Mouse (Mus musculus) ES-Bruce4 (cell line): ENCODE measurements at regions not wholly inside any gene's neighbourhood (a gene's known extent, or its start where the extent isn't known, plus 50 kb on each side); places are given as distances from the start of the nearest gene placed in this dataset.

Experiments
- H3K27ac ChIP-seq: 2 replicates; pipeline ENCODE4 v1.5.1; 2012; ENCODE audit warnings: low read length, inconsistent platforms; ENCODE audit not compliant: insufficient read depth
- H3K27me3 ChIP-seq: 2 replicates; pipeline ENCODE4 v1.6.1; 2012; ENCODE audit warnings: mild to moderate bottlenecking, low read length, inconsistent platforms; ENCODE audit not compliant: control insufficient read depth, poor library complexity, insufficient read depth, severe bottlenecking
- H3K36me3 ChIP-seq: 2 replicates; pipeline ENCODE4 v1.6.1; 2012; ENCODE audit warnings: inconsistent platforms, mild to moderate bottlenecking, low read length, moderate library complexity; ENCODE audit not compliant: control insufficient read depth, poor library complexity, insufficient read depth, severe bottlenecking
- H3K4me1 ChIP-seq: one replicate; pipeline ENCODE4 v1.8.1; 2011; ENCODE audit warnings: low read length; ENCODE audit not compliant: control insufficient read depth, insufficient read depth
- H3K4me3 ChIP-seq: 2 replicates; pipeline ENCODE4 v1.5.1; 2011; ENCODE audit warnings: low read depth, mild to moderate bottlenecking, low read length
- H3K9ac ChIP-seq: 2 replicates; pipeline ENCODE4 v1.6.1; 2012; ENCODE audit warnings: low read depth, mild to moderate bottlenecking, inconsistent platforms; ENCODE audit not compliant: poor library complexity, severe bottlenecking
- H3K9me3 ChIP-seq: replicated peaks from 2 replicates; pipeline ENCODE4 v1.6.1; 2012; ENCODE audit warnings: mild to moderate bottlenecking, low read length, inconsistent platforms; ENCODE audit not compliant: control insufficient read depth, poor library complexity, insufficient read depth, severe bottlenecking
- CTCF ChIP-seq: IDR thresholded peaks from one replicate; pipeline ENCODE4 v1.8.1; 2011; ENCODE audit warnings: low read depth, low read length
- EP300 ChIP-seq: IDR thresholded peaks from 2 replicates; pipeline ENCODE4 v1.6.1; 2011; ENCODE audit warnings: low read depth, low read length; ENCODE audit not compliant: insufficient read depth
- POLR2A ChIP-seq: IDR thresholded peaks from one replicate; pipeline ENCODE4 v1.8.1; 2011; ENCODE audit warnings: low read length; ENCODE audit not compliant: insufficient read depth

DNA sequence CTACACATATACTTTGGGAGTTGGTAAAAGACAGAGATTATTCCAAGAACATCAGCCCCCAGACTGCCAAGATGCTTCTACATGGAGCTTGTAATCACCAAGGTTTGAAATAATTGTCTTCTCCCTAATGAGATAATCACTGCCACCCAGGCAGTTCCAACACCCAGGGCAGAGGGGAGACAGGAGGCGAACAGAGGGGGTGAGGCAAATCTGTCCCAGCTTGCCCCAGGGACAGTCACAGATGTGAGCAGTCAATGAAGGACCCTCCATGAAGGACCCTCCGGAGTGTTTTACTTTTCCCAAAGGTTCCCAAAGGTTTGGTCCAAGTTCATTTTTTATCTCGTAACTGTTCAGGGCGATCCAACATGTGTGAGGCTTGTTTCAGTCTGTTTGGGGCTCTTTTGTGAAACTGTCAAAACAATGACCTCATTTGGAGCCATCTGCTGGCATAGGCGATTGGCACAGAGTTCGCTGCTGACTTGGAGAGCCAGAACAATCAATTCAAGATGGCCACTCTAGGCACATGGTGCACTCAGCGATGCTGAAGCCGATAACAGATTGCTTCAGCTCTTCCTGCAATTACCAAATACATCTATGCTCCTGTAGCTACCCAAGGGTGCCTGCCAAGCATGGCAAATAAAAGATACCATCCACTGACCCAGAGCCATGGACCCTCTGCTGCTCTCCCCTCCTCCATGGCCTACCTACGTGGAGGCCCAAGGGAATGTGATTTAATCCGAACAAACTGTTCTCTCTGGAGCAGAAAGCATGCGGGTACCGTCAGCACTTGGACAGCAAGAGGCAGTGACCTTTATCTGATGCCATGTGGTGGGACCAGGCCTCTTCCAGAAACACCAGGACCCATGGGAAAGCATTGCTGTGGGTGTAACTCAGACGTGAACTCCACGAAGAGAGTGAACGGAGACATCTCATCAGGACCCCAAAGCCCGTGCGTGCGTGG lies 326.9 kb downstream of the Wdr11 start:
- Histone ChIP-seq H3K9ac (no peak overlapping the region), H3K27ac (no peak overlapping the region), H3K4me3 (no peak overlapping the region), H3K9me3 (no peaks in the 10 kb centered on the region), H3K36me3 (no peaks in the 10 kb centered on the region), H3K4me1 (no peaks in the 10 kb centered on the region), H3K27me3 (no peaks in the 10 kb centered on the region)
- TF ChIP-seq EP300 (no peak), CTCF (no peak), POLR2A (no peak)

DNA sequence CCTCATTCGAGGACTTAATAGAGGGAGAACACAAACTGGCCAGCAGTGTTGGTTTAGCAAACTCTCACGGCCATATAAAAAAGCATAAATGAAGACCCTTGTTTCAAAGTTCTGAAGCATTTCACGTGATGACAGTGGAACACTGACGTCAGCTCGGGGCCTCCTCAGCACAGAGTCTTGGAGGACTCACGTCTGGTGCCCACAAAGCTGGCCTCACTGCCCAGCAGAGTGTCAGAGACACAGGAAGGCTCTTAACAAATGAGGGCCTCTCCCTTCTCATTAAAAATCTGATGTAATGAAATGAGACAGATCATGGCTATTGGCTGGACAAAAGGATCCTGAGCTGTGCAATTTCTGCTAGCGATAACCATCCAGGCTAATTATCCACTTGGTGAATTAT lies 330.6 kb downstream of the Wdr11 start:
- no peak overlapping the region for H3K9ac ChIP-seq
- H3K36me3 ChIP-seq: no peaks in the 10 kb centered on the region
- no peaks in the 10 kb centered on the region for H3K27me3 ChIP-seq
- H3K27ac ChIP-seq: no peak overlapping the region
- no peaks in the 10 kb centered on the region for H3K4me1 ChIP-seq
- H3K9me3 ChIP-seq: no peaks in the 10 kb centered on the region
- TF ChIP-seq CTCF: no peak
- no peak overlapping the region for H3K4me3 ChIP-seq

DNA sequence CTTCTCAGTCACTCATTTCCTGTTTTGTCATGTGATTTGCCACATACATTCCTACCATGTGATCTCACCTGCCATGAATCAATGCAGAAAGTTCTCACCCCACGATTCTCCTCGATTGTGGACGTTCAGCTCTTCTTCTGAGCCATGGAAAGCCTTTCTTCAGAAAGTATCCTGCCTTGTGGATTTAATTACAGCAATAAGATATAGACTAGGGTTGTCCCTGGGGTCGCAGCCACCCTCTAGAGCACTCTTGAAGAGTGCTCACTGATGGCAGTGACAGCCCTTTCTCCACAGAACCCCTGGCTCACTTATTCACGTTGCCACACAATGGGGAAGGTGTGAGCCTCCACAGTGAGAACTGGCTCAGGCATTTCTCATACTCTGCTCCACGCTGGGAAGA lies 345.1 kb downstream of the Wdr11 start:
- H3K36me3 ChIP-seq: no peaks in the 10 kb centered on the region
- TF ChIP-seq EP300 (no peak), CTCF (no peak), POLR2A (no peak)
- H3K9ac ChIP-seq: no peak overlapping the region
- H3K27me3 ChIP-seq: no peaks in the 10 kb centered on the region; the same call in 1 of the 2 replicates
- H3K9me3 ChIP-seq: no peaks in the 10 kb centered on the region
- H3K27ac ChIP-seq: no peak overlapping the region
- H3K4me1 ChIP-seq: no peaks in the 10 kb centered on the region
- H3K4me3 ChIP-seq: no peak overlapping the region

DNA sequence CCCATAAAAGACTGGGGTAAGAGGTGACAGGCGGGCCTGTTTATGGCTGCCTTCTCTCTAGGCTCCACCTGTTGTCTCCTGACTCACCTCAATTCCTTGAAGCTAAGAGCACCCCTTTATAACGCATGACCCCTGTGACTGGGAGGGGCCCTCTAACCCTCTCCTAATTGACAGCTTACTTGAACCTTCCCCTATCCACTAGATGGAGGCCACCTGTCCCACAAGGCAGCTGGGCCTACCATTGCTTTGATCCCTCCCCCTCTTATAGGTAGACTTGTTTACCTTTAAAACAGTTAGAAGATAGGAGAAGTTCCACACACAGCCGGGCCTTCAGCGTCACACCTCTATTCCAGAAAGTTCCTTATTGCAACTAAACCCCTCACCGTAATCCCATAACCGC lies 346.1 kb downstream of the Wdr11 start:
- Histone ChIP-seq H3K27me3 (no peaks in the 10 kb centered on the region; the same call in 1 of the 2 replicates), H3K36me3 (no peaks in the 10 kb centered on the region), H3K4me3 (no peak overlapping the region), H3K9ac (no peak overlapping the region), H3K4me1 (no peaks in the 10 kb centered on the region), H3K9me3 (no peaks in the 10 kb centered on the region), H3K27ac (no peak overlapping the region)
- TF ChIP-seq POLR2A (no peak), CTCF (no peak), EP300 (no peak)

GRCm38 (mm10) chr7:129938141-129938540 lies 346.5 kb downstream of the Wdr11 start:
- H3K9me3 ChIP-seq: no peaks in the 10 kb centered on the region
- no peaks in the 10 kb centered on the region; the same call in 1 of the 2 replicates for H3K27me3 ChIP-seq
- H3K27ac ChIP-seq: no peak overlapping the region
- H3K4me1 ChIP-seq: no peaks in the 10 kb centered on the region
- no peak for TF ChIP-seq EP300
- no peak for TF ChIP-seq CTCF
- no peak for TF ChIP-seq POLR2A
- no peak overlapping the region for H3K9ac ChIP-seq
- no peaks in the 10 kb centered on the region for H3K36me3 ChIP-seq
- no peak overlapping the region for H3K4me3 ChIP-seq

- H3K36me3 ChIP-seq: no peaks in the 10 kb centered on the region
- H3K9me3 ChIP-seq: no peaks in the 10 kb centered on the region
- no peak overlapping the region for H3K9ac ChIP-seq
- H3K4me1 ChIP-seq: no peaks in the 10 kb centered on the region
- no peak for TF ChIP-seq POLR2A
- no peak overlapping the region for H3K27ac ChIP-seq
- H3K27me3 ChIP-seq: no peaks in the 10 kb centered on the region; the same call in 1 of the 2 replicates
- H3K4me3 ChIP-seq: no peak overlapping the region
These were observed 347.6 kb downstream of the Wdr11 start for GRCm38 (mm10) chr7:129939266-129939665.
